Mouse (Mus musculus): ENCODE results near the gene Pde4d. TPM values are rescaled to one million over a fixed set of nuclear protein-coding genes. Genes with fewer than 3 reads are reported as not detected.
"Not testable (repeated sequence)": the region's sequence is repeated elsewhere in the genome, so short reads cannot be mapped to it uniquely, and the experiment has no call there.

Gene Pde4d
- polyA plus RNA-seq, 1 experiment from 2014 or later = 27.9 TPM

DNA sequence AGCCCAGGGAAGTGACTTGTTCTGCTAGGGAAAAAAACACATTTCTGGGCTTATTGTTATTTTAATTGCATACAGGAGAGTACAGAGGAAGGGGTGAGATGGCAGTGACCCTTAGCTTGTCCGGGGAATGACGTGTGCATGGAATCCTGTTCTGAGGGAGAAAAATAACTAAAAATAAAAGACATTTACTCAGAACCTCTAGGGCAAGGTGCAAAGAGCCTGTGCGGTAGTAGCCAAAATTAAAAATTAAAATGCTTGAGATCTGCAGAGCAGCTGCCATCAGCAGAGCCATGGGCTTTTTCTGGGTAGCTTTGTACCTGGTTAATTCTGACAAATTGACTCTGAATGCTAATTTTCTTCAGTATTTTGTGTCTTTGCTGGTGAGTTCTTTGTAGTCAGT is 322.6 kb downstream of the Pde4d start:
- Histone ChIP-seq H3K36me3 (ENCODE audit: control insufficient read depth, insufficient read depth) (no peaks in the 10 kb centered on the region), H3K27ac (ENCODE audit: low read length) (no peak overlapping the region), H3K4me3 (ENCODE audit: low read length) (no peak overlapping the region), H3K27me3 (ENCODE audit: control insufficient read depth, insufficient read depth, low read length) (no peaks in the 10 kb centered on the region), H3K4me2 (ENCODE audit: low read depth, low read length) (no peak overlapping the region), H3K9ac (ENCODE audit: low read length) (no peak overlapping the region), H3K4me1 (ENCODE audit: control insufficient read depth, insufficient read depth, low read length) (peaks cover 5% of the 10 kb centered on the region; the same call in 1 of the 2 replicates), H3K9me3 (replicated peaks; ENCODE audit: control insufficient read depth, low read length) (no peaks in the 10 kb centered on the region)
- no peak for ATAC-seq (replicated peaks; ENCODE audit: extremely low read depth, insufficient read depth, low FRiP score)
- WGBS = 75% methylated on average over 3 of the region's 3 CpGs

DNA sequence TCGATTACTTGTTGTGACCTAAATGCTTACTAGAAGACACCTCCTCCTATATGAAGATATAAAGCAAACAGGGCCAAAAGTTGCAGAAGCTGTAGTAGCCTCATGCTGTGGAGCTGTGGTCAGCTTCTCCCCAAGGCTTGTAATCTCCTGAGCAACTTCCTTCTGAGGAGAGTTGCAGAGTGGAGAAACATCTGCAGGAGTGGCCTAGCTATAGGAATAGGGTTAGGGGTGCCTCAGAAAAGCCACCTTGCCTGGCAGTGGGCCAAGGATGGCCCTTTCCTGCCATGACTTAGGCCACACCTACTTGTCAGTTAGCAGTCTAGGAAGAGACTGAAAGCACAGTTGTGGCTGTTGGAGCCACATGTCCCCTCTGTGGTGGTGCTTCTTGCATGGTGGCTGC is 325.2 kb downstream of the Pde4d start:
- peaks cover 5% of the 10 kb centered on the region; the same call in 1 of the 2 replicates for H3K4me1 ChIP-seq (ENCODE audit: control insufficient read depth, insufficient read depth, low read length)
- no peak overlapping the region for H3K4me3 ChIP-seq (ENCODE audit: low read length)
- 71% methylated on average over 1 of the region's 1 CpGs for WGBS
- no peaks in the 10 kb centered on the region for H3K9me3 ChIP-seq (replicated peaks; ENCODE audit: control insufficient read depth, low read length)
- H3K27ac ChIP-seq (ENCODE audit: low read length) = no peak overlapping the region
- H3K4me2 ChIP-seq (ENCODE audit: low read depth, low read length) = no peak overlapping the region
- H3K27me3 ChIP-seq (ENCODE audit: control insufficient read depth, insufficient read depth, low read length) = no peaks in the 10 kb centered on the region
- no peak; the same call in 1 of the 2 replicates for ATAC-seq (replicated peaks; ENCODE audit: extremely low read depth, insufficient read depth, low FRiP score)
- no peaks in the 10 kb centered on the region for H3K36me3 ChIP-seq (ENCODE audit: control insufficient read depth, insufficient read depth)
- no peak overlapping the region for H3K9ac ChIP-seq (ENCODE audit: low read length)

DNA sequence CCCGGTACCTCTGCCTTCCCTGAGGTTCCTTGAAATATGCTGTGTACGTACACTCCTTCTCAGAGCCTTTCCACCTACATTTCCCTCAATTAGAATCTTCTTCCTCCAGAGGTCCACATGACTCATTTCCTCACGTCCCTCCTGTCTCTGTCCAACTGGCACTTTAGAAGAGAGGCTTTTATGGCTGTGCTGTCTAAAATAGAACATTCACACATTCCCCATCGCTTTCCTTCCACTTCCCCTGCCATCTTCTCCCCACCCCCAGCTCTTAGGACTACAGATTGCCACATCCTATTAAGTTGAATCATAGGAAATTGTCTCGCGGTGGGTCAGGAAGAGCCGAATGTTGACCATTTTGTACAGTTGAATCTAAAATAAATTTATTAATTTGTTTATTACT is 326.1 kb downstream of the Pde4d start:
- peak; percentile 18 for ATAC-seq (replicated peaks; ENCODE audit: extremely low read depth, insufficient read depth, low FRiP score)
- H3K36me3 ChIP-seq (ENCODE audit: control insufficient read depth, insufficient read depth) = no peaks in the 10 kb centered on the region
- H3K9ac ChIP-seq (ENCODE audit: low read length) = no peak overlapping the region
- H3K4me1 ChIP-seq (ENCODE audit: control insufficient read depth, insufficient read depth, low read length) = peaks cover 5% of the 10 kb centered on the region; the same call in 1 of the 2 replicates
- H3K9me3 ChIP-seq (replicated peaks; ENCODE audit: control insufficient read depth, low read length) = no peaks in the 10 kb centered on the region
- H3K4me2 ChIP-seq (ENCODE audit: low read depth, low read length) = peak overlapping the region; percentile 14; the same call in 1 of the 2 replicates
- WGBS = 37% methylated on average over 7 of the region's 7 CpGs
- H3K27me3 ChIP-seq (ENCODE audit: control insufficient read depth, insufficient read depth, low read length) = no peaks in the 10 kb centered on the region
- no peak overlapping the region; the same call in 1 of the 2 replicates for H3K27ac ChIP-seq (ENCODE audit: low read length)
- no peak overlapping the region for H3K4me3 ChIP-seq (ENCODE audit: low read length)

DNA sequence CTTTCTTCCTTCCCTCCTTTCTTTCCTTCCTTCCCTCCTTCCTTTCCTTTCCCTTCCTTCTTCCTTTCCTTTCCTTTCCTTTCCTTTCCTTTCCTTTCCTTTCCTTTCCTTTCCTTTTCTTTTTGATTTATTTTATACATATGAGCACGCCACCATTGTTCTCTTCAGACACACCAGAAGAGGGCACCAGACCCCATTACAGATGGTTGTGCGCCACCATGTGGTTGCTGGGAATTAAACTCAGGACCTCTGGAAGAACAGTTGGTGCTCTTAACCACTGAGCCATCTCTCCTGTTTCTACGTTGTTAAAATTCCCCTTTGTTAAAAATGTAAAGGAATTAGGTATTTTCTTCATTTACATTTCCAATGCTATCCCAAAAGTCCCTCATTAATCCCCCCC is 347.9 kb downstream of the Pde4d start:
- ATAC-seq (replicated peaks; ENCODE audit: extremely low read depth, insufficient read depth, low FRiP score); H3K9ac ChIP-seq (ENCODE audit: low read length); H3K36me3 ChIP-seq (ENCODE audit: control insufficient read depth, insufficient read depth); H3K4me3 ChIP-seq (ENCODE audit: low read length); H3K4me2 ChIP-seq (ENCODE audit: low read depth, low read length); H3K27me3 ChIP-seq (ENCODE audit: control insufficient read depth, insufficient read depth, low read length); H3K27ac ChIP-seq (ENCODE audit: low read length); H3K9me3 ChIP-seq (replicated peaks; ENCODE audit: control insufficient read depth, low read length); H3K4me1 ChIP-seq (ENCODE audit: control insufficient read depth, insufficient read depth, low read length): not testable (repeated sequence)
- 76% methylated on average over 3 of the region's 3 CpGs for WGBS

DNA sequence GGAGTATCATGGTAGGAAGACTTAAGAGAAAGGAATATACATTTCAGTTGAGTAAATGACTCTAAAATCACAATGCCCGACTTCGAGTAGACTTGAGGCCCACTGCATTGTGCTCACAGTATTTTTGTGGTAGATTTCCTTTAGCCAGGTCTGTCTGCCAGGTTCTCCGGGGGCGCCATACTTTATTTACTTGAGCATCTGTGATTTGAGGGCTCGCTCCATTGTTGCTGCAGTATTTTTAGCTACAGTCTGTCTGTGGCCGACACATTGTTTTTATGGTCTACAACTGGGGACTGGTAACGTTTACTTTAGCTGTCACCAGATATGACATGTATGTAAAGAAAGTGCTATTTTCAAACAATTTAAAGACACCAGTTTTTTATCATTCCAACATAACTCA is 359.4 kb downstream of the Pde4d start:
- no peaks in the 10 kb centered on the region for H3K36me3 ChIP-seq (ENCODE audit: control insufficient read depth, insufficient read depth)
- ATAC-seq (replicated peaks; ENCODE audit: extremely low read depth, insufficient read depth, low FRiP score) = no peak

DNA sequence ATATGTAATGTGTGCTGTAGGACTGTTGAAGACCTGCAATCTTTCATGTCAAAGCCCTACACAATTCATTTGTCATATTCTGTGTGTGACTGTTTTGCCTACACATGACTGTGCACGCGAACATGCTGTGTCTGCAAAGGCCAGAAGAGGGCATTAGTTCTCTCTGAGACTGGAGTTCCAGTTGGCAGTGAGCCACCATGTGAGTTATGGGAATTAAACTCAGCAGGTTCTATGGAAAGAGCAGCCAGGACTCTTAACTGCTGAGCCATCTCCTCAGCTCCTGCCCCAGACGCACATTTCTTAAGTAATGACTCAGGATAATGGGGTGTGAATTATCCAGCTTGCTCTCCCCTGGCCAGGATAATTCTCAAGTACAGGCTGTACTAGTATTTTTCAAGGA is 363.2 kb downstream of the Pde4d start:
- H3K27me3 ChIP-seq (ENCODE audit: control insufficient read depth, insufficient read depth, low read length) = no peaks in the 10 kb centered on the region
- no peaks in the 10 kb centered on the region for H3K4me1 ChIP-seq (ENCODE audit: control insufficient read depth, insufficient read depth, low read length)
- 61% methylated on average over 3 of the region's 3 CpGs for WGBS
- H3K36me3 ChIP-seq (ENCODE audit: control insufficient read depth, insufficient read depth) = no peaks in the 10 kb centered on the region
- H3K4me3 ChIP-seq (ENCODE audit: low read length) = no peak overlapping the region
- H3K27ac ChIP-seq (ENCODE audit: low read length) = no peak overlapping the region
- no peak overlapping the region for H3K4me2 ChIP-seq (ENCODE audit: low read depth, low read length)
- ATAC-seq (replicated peaks; ENCODE audit: extremely low read depth, insufficient read depth, low FRiP score) = no peak
- no peaks in the 10 kb centered on the region for H3K9me3 ChIP-seq (replicated peaks; ENCODE audit: control insufficient read depth, low read length)
- H3K9ac ChIP-seq (ENCODE audit: low read length) = no peak overlapping the region

More for the DNA sequence above, 359.4 kb downstream of the Pde4d start:
- Histone ChIP-seq H3K4me1 (ENCODE audit: control insufficient read depth, insufficient read depth, low read length) (no peaks in the 10 kb centered on the region), H3K4me2 (ENCODE audit: low read depth, low read length) (no peak overlapping the region), H3K27ac (ENCODE audit: low read length) (no peak overlapping the region), H3K27me3 (ENCODE audit: control insufficient read depth, insufficient read depth, low read length) (no peaks in the 10 kb centered on the region), H3K4me3 (ENCODE audit: low read length) (no peak overlapping the region), H3K9ac (ENCODE audit: low read length) (no peak overlapping the region), H3K9me3 (replicated peaks; ENCODE audit: control insufficient read depth, low read length) (no peaks in the 10 kb centered on the region)
- 70% methylated on average over 7 of the region's 7 CpGs for WGBS

DNA sequence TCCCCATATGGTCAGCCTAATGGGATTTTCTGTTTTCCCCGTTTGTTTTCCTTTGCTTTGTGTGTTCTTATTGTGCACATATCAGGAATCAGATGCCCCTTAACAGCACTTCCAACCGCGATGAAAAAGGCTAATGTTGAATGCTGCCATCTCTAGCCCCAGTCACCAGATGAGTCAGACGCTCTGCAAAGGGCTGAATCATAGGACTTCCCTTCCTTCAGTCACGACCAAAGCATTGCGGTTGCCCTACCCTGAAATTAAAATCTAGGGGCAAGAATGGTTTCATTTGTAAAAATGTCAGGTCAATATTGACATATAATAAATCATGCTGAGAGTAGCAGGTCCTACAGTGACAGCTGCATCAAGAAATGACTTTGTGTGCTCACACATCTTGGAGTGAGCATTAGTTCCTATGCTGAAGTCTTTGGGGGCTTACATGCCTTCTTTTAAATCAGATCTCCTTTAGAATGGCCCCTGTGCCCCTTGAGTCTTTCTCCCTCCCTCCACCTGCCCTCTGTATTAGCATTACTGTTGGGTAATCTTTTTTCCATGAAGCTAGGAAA is 370.2 kb downstream of the Pde4d start:
- no peaks in the 10 kb centered on the region for H3K9me3 ChIP-seq (replicated peaks; ENCODE audit: control insufficient read depth, low read length)
- WGBS = 60% methylated on average over 6 of the region's 6 CpGs
- H3K36me3 ChIP-seq (ENCODE audit: control insufficient read depth, insufficient read depth) = no peaks in the 10 kb centered on the region
- H3K27me3 ChIP-seq (ENCODE audit: control insufficient read depth, insufficient read depth, low read length) = no peaks in the 10 kb centered on the region
- no peak overlapping the region for H3K27ac ChIP-seq (ENCODE audit: low read length)
- no peaks in the 10 kb centered on the region for H3K4me1 ChIP-seq (ENCODE audit: control insufficient read depth, insufficient read depth, low read length)
- no peak for ATAC-seq (replicated peaks; ENCODE audit: extremely low read depth, insufficient read depth, low FRiP score)
- H3K4me2 ChIP-seq (ENCODE audit: low read depth, low read length) = no peak overlapping the region
- no peak overlapping the region for H3K4me3 ChIP-seq (ENCODE audit: low read length)
- no peak overlapping the region for H3K9ac ChIP-seq (ENCODE audit: low read length)

DNA sequence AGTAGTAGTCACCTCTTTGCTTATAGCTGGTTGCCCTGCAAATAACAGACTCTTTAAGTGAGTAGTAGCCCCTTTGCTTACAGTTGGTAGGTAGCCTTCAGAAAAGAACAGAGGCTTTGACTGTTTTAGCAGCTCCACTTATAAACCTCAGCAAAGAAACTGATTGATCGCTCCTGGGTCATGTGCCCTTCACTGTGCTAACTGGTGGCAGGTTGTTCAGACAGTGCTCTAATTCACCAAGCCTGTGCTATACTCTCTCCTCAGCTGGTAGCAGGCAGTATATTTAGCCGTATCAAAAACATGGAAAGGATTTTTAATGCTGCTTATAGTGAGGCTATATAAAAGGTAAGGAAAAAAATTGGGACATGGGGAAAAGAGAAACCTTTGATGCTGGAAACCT is 370.7 kb downstream of the Pde4d start:
- Histone ChIP-seq H3K4me2 (ENCODE audit: low read depth, low read length) (no peak overlapping the region), H3K4me3 (ENCODE audit: low read length) (no peak overlapping the region), H3K9me3 (replicated peaks; ENCODE audit: control insufficient read depth, low read length) (no peaks in the 10 kb centered on the region), H3K27ac (ENCODE audit: low read length) (no peak overlapping the region), H3K9ac (ENCODE audit: low read length) (no peak overlapping the region), H3K27me3 (ENCODE audit: control insufficient read depth, insufficient read depth, low read length) (no peaks in the 10 kb centered on the region), H3K4me1 (ENCODE audit: control insufficient read depth, insufficient read depth, low read length) (no peaks in the 10 kb centered on the region), H3K36me3 (ENCODE audit: control insufficient read depth, insufficient read depth) (no peaks in the 10 kb centered on the region)
- no peak for ATAC-seq (replicated peaks; ENCODE audit: extremely low read depth, insufficient read depth, low FRiP score)
- WGBS = 82% methylated on average over 2 of the region's 2 CpGs

DNA sequence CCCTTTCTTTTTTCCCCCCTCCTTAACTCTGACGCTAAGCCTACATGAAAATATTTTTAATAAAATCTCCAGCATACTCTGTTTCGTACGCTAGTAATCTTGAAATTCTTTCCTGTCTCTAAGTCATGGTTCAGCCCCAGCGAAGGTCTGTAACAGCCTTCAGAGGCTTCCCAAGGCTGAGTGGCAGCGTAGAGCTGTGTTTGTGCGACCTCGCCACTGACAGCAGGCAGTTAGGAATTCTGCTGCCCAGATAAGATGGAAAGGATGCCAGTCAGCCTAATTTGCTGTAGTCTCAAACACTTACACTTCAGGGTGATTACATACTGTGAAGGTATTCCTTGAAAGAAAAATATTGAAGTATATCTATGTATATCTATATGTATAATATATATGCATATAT is 371.5 kb downstream of the Pde4d start:
- whole genome bisulfite sequencing = 50% methylated on average over 7 of the region's 7 CpGs
- Histone ChIP-seq H3K4me1 (ENCODE audit: control insufficient read depth, insufficient read depth, low read length) (no peaks in the 10 kb centered on the region), H3K9ac (ENCODE audit: low read length) (no peak overlapping the region), H3K4me3 (ENCODE audit: low read length) (no peak overlapping the region), H3K36me3 (ENCODE audit: control insufficient read depth, insufficient read depth) (no peaks in the 10 kb centered on the region), H3K27me3 (ENCODE audit: control insufficient read depth, insufficient read depth, low read length) (no peaks in the 10 kb centered on the region), H3K9me3 (replicated peaks; ENCODE audit: control insufficient read depth, low read length) (no peaks in the 10 kb centered on the region), H3K27ac (ENCODE audit: low read length) (no peak overlapping the region), H3K4me2 (ENCODE audit: low read depth, low read length) (no peak overlapping the region)
- ATAC-seq (replicated peaks; ENCODE audit: extremely low read depth, insufficient read depth, low FRiP score) = no peak
